Mouse (Mus musculus): ENCODE measurements around the gene Ccdc148.
A peak's percentile ranks its signal among the peaks of the same experiment; 100 is the strongest.

The Ccdc148 gene

GRCm38 (mm10) chr2:59178960-59179359 lies 18.5 kb upstream of the Ccdc148 start:
- no peak for DNase-seq (ENCODE audit: low spot score)

GRCm38 (mm10) chr2:59178191-59178590 lies 17.7 kb upstream of the Ccdc148 start:
- DNase-seq (ENCODE audit: low spot score) = no peak

- no peak for DNase-seq (ENCODE audit: low spot score)
Observed at GRCm38 (mm10) chr2:59175926-59176325, 15.4 kb upstream of the Ccdc148 start.

DNA sequence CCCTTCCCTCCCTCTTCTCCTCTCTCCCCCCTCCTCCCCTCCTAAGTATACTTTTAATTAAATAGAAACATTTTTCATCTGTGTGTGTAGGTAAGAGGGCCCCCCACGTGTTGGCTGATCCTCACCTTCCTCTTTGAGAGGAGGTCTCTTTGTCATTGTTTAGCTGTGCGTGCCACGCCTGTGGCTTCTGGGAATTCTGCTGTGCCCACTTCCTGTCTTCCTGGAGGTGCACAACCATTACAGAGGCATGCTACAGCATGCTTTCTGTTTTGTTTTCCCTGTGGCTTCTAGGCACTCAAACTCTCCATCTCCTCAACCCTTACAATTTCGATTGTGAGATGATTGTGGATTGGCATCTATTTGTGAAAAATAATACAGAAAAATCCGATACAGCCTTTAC lies 11.1 kb upstream of the Ccdc148 start:
- peak; percentile 35 for DNase-seq (ENCODE audit: low spot score)

DNA sequence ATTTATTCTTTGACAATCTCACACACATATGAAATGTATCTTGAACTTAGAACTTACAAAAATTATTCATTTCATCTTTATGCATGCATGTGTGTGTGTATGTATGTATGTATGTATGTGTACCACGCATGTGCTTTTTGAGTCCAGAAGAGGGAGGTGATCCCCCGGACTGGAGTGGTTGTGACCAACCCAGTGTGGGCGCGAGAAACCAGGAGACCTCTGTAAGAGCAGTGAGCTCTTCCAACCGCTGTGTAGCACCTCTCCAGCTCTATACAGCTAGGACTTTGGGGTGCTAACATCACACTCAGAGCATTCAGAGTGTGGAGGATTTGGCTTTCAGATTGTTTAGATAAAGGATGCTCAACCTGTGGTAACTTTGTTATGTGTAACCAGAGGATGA lies 10.1 kb upstream of the Ccdc148 start:
- DNase-seq (ENCODE audit: low spot score) = no peak

- DNase-seq (ENCODE audit: low spot score) = no peak
Observed at GRCm38 (mm10) chr2:59170208-59170589, 9.7 kb upstream of the Ccdc148 start.

DNA sequence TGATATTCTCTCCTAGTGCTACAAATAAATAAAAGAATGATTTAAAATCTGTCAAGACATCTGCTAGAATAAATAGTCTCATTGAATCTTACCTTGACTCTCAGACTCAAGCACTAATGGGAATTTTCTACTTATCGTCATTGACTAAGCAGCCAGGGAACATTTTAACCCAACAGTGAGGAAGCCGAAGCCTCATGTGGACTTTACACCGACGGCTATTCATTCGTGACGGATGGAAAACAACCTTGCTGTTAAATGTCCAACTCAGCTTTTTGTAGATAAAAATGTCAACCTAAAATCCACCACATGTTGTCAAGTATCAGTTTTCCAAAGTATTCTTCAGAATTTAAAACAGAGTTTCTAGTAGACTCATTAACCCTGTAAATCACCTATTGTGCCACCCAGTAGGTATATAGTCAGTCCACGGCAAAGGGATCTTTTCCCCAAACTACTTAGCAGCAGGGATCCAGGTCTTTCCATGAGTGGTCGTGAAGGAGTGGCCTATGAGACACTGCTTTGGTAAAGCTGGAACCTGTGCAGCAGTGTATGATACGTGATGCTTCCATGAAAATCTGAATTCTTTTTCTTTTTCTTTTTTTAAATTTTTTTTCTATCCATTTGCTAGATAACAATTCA lies 9.2 kb upstream of the Ccdc148 start:
- no peak for DNase-seq (ENCODE audit: low spot score)

DNA sequence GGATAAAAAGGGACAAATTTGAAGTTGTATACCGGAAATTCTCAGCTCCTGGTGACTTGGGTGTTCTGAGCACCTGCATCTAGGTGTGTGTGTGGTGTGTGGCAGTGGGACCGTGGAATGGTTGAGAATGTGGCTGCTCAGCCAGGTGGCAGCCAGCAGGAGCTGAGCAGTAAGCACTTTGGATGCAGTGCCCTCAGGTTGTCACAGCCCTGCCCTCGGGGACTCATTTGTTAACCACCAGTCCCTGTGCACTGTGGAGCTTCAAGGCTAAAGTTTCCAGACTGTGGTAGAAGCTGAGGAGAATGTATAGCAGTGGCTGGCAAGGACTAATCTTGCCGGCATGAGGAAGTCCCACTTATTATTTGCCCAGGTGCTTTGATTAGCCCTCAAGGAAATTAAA lies 7.3 kb upstream of the Ccdc148 start:
- peak; percentile 11 for DNase-seq (ENCODE audit: low spot score)

DNA sequence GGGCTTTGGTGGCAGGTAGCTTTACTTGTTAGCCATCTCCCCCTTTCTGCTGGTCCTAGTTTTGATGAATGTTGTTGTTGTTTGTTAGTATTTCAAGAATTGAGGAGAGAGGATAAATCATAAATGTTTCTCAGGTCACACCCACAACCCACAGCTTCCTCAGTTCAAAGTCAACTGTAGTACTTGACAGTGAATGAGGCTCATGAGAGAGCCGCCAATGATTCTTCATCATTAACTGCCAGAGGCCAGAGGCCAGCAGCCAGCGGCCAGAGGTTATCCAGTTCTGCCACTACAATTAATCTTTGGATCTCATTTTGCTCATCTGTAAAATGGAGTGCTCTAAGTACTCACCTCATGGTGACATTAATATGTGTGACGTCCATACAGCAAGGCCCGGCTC lies 6.5 kb upstream of the Ccdc148 start:
- DNase-seq (ENCODE audit: low spot score) = no peak

DNA sequence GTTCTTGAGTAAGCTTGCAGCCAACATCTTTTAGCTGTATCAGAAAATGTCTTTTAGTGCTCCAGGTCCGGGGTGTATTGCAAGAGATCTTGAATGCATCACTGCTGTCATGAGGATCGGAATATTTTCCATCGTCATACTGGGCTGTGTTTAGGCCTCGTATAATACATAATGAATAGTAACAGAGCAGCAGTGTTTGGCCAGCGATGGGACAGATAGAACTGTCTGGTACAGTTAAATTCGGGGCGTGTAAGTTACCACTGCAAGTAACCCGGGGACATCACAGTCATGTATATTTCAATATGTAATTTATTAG lies 1.8 kb upstream of the Ccdc148 start:
- no peak for DNase-seq (ENCODE audit: low spot score)

DNA sequence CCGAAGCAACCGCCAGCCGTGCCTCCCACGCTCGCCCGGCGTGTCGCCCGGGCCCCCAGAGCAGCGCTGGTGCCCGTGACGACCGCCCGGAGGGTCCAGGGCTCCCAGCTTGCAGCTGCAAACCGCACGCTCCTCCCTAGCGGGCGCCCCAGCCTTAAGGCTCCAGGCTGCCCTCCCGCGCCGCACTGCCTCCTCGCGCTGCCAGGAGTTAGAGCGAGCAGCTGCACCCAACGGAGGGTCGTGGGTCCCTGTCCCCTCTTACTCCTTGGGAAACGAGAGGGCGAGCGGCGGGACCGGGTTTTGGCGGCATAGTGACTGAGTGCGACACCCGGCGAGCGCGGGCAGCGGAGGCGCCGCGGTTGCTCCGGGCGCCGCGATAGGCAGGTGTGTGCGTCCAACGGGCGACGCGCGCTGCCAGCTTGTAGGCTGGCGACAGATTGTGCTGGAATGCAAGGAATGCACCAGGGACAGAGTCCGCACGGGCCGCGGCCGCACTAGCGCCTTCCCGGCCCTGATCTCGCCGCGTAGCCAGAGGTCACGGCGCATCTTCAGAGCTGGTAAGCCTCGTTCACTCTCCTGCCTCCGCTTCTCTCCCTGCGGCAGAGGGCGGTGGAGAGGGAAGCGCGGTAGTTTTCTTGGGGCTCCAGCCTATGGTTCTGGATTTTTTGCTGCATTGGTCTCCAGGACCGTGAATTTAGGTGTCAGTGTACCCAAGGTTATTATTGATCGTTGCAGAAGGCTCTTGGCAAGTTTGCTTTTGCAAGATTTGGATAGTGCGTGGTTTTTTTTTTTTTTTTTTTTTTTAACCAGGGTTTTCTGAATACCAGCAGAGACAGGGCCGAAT lies 1.2 kb upstream of the Ccdc148 start:
- peak; percentile 65 for DNase-seq (ENCODE audit: low spot score)

DNA sequence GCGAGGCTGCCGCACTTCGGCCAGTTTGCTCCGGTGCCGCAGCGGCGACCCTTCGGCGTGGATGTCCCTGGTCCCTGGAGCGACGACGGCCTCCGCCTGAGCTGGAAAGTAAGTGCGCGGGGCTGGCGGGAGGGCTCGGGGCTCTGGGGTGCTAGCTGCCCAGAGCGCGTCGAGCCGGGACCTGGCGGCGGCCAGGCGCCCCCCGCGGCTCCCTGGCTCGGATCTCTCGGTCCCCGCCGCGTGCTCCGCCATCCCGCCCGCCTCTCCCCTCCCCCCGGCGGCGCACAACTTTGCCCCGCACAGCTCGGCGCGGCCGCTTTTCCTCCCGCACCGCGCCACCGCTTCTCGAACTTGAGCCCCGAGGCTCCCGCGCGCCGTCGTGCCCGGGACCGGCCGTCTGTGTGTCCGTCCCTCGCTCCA lies 548 bp upstream of the Ccdc148 start:
- DNase-seq (ENCODE audit: low spot score) = peak; percentile 18

- DNase-seq (ENCODE audit: low spot score) = no peak
Observed at GRCm38 (mm10) chr2:59159961-59160604, 400 bp downstream of the Ccdc148 start.

DNA sequence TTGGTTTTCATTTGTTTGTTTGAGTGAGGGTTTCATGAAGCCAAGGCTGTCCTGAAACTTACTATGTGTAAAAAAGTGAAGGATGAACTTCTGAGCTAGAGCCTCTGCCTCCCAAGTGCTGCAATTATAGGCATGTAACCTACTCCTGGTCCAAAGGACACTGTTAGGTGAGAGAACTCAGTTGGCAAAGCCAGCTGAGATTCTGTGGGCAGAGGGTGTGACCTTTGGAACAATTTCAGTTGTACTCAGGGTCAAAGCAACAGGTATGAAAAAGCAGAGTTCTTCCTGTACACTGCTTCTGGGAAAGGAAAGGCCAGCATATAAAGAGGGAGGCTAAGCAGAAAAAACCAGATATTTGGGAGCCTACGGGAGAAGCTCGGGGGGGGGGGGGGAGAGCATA lies 2.4 kb downstream of the Ccdc148 start:
- no peak for DNase-seq (ENCODE audit: low spot score)

- no peak for DNase-seq (ENCODE audit: low spot score)
Observed at GRCm38 (mm10) chr2:59155428-59155827, 5.1 kb downstream of the Ccdc148 start.

GRCm38 (mm10) chr2:59131044-59131443 lies 29.4 kb downstream of the Ccdc148 start:
- DNase-seq (ENCODE audit: low spot score) = no peak

DNA sequence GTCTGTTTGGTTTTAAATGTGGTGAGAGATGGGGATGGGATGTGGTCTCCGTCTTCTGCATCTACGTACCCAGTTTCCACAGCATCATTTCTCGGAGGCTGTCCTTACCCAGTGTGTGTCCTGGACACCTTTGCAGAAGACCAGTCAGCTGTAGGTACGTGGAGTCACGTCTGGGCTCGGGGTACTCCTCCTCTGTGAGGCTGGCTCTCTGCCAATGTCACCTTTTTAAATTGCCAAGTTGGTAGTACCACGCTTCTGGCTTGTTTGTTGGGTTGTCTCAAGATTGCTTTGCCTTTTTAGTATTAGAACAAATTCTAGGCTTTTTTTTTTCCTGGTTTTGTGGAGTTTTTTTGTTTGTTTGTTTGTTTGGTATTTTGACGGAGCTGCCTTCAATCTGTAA lies 30.7 kb downstream of the Ccdc148 start:
- no peak for DNase-seq (ENCODE audit: low spot score)

DNA sequence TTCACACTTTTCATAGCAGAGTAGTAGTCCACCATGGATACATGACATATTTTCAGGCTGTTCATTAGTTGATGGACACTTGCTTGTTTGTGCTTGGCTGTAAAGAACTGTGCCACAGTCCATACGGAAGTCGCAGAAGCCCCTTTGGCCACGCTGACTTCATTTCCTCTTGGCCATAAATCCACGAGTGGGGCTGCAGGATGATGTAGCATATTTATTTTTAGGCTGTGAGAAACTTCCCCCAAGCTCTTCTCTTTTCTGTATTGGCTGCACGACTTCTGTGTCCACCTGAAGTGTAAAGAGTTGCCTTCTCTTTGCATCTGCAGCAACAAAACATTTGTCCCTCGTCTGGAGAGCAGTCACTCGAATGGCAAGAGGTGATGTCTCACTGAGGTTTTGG lies 31.5 kb downstream of the Ccdc148 start:
- no peak for DNase-seq (ENCODE audit: low spot score)

DNA sequence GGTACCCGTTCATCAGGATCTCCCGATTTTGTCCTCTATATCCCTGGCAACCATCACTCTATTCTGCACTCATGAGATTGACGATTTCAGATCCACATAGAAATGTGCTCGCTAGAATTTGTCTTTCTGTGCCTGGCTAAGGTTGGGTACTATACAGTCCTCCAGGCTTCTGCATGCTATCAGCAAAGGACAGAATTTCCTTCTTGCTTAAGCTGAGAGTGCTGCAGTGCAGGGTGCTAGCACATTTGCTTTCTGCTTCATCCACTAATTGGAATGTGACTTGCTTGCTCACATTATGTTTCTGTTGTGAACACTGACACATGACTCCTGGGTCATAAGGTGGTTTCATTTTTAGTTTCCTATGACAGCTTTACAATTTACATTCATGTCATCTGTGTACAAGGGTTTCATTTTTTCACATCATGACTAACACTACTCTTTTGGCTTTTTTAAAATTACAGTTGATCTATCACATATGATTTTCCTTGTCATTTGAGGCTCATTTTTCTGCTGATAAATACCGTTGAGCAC lies 104.8 kb downstream of the Ccdc148 start:
- DNase-seq (ENCODE audit: low spot score) = no peak

DNA sequence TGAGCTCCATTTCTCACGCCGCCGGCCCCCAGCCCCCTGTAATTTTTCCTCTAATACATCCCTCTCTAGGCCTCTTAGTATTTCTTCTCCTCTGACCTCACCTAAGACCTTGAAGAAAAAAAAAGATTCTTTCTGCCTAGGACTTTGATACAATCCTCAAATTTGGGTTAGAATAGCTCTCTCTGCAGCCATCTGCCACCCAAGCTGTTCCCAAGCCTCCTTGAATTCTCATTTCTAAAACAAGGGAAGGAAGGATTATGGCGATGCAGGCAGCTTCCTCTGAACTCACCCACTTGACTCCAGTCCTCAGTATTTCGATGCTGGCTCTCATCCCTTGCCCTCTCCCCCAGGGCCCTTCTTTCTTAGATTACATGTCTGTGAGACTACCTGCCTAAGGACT lies 106.1 kb downstream of the Ccdc148 start:
- no peak for DNase-seq (ENCODE audit: low spot score)

DNA sequence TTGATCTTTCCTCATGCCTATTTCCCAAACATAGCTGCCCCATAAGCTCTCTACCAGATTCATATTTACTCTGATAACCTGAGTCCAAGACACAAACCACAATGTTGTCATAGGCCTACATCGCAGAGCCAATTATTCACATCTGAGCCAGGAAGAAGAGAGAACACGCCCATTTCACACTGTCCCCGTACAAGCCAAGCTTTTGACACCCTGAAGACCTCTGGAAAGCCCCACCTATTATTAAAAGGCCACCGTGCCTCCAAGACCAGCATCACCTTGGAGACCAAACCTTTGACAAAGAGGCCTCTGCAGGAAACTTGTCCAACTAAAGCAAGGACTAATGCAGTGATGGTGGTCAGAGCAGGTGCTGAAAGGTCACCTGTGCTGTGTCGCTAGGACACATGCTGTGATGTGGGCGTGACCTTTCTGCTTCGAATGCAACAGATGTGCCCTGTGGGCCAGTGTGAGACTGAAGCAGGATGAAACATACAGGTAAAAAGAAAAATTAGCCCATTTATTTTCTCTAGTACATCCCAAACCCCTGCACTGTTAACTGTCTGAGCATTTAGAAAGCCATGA lies 106.9 kb downstream of the Ccdc148 start:
- DNase-seq (ENCODE audit: low spot score) = no peak

DNA sequence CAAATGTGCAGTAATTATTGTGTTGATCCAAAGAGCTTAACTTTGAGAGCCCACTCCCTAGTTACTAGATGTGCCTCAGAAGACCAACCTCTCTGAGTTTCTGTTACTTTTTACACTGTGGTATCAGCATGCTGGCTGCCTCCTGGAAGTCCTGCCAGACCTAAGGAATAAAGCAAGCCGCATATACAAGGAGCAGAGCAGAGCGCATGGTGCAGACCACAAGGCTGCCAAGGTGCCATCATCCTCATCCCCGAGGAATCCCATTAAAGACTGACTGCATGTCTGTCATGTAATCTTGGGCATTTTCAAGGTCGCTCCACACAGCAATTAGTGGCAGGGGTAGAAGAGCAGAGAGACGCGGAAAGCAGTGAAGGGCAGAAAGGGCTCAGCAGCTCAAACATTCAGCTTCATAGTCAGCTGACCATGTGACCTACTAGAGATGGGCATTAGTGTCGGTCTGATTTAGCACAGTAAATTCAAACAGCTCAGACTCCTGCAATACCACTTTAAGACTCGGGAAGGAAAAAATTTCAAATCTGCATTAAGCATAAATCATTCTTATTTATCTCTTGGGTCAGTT lies 110.1 kb downstream of the Ccdc148 start:
- DNase-seq (ENCODE audit: low spot score) = no peak
